Mouse (Mus musculus) CH12.LX (cell line): ENCODE measurements at regions not wholly inside any gene's neighbourhood (a gene's known extent, or its start where the extent isn't known, plus 50 kb on each side); places are given as distances from the start of the nearest gene placed in this dataset.

Experiments
- DNase-seq: peaks from one replicate; pipeline ENCODE4 v3.0.0-alpha.2; 2013; ENCODE audit errors: extremely low read depth
- H3K27ac ChIP-seq: 2 replicates; pipeline ENCODE4 v1.5.1; 2012; ENCODE audit warnings: low read depth, mild to moderate bottlenecking, control low read depth, moderate library complexity; ENCODE audit not compliant: insufficient read depth
- H3K27me3 ChIP-seq: replicated peaks from 2 replicates; pipeline ENCODE3; 2012; ENCODE audit warnings: inconsistent platforms
- H3K36me3 ChIP-seq, 2 experiments: replicated peaks in 1 of 2; 2 replicates each; pipeline versions ENCODE3 to v1.6.1; 2012; ENCODE audit warnings: inconsistent platforms in 1 of 2, low read length in 1 of 2, mild to moderate bottlenecking in 1 of 2, mixed read lengths in 1 of 2, moderate library complexity in 1 of 2; ENCODE audit not compliant: control insufficient read depth in 1 of 2, insufficient read depth in 1 of 2
- H3K4me1 ChIP-seq, 2 experiments: 2 replicates each; pipeline ENCODE4 v1.6.1; 2012; ENCODE audit warnings: inconsistent platforms in 1 of 2, moderate library complexity in 1 of 2; ENCODE audit not compliant: insufficient read depth in 2 of 2, control insufficient read depth in 1 of 2
- H3K4me2 ChIP-seq: 2 replicates; pipeline ENCODE4 v1.6.1; 2012; ENCODE audit warnings: low read depth, mild to moderate bottlenecking, control low read depth; ENCODE audit not compliant: poor library complexity, insufficient read depth, severe bottlenecking
- H3K4me3 ChIP-seq, 3 experiments: fragments of 150-350 bp in 1 of 3; sonication (generic) in 1 of 3; replicated peaks in 1 of 3; 2 replicates each; pipeline versions ENCODE3 to v1.5.1; 2011 to 2012; ENCODE audit warnings: low read depth in 2 of 3, low read length in 2 of 3, mild to moderate bottlenecking in 2 of 3, moderate library complexity in 2 of 3, control low read depth in 1 of 3, improper control_type of control experiment in 1 of 3, inconsistent platforms in 1 of 3, mixed read lengths in 1 of 3; ENCODE audit not compliant: poor library complexity in 1 of 3
- H3K79me2 ChIP-seq: replicated peaks from 2 replicates; pipeline ENCODE4 v1.6.1; 2012; ENCODE audit warnings: mild to moderate bottlenecking, moderate library complexity; ENCODE audit not compliant: control insufficient read depth, poor library complexity, insufficient read depth, severe bottlenecking; ENCODE audit errors: extremely low read depth
- H3K9ac ChIP-seq: 2 replicates; pipeline ENCODE4 v1.6.1; 2012; ENCODE audit warnings: low read depth, mild to moderate bottlenecking, control low read depth, moderate library complexity; ENCODE audit not compliant: insufficient read depth
- H3K9me3 ChIP-seq: replicated peaks from 2 replicates; pipeline ENCODE3; 2012; ENCODE audit warnings: low read length, inconsistent platforms, mixed read lengths
- CHD2 ChIP-seq: IDR thresholded peaks from 2 replicates; pipeline ENCODE4 v1.6.1; 2011; ENCODE audit warnings: low read length, improper control_type of control experiment
- CTCF ChIP-seq, 2 experiments: IDR thresholded peaks in 1 of 2; conservative IDR thresholded peaks in 1 of 2; 2 replicates each; pipeline ENCODE4 v1.5.1; 2011 to 2012; ENCODE audit warnings: low read depth in 2 of 2, low read length in 2 of 2, improper control_type of control experiment in 1 of 2, inconsistent platforms in 1 of 2, mild to moderate bottlenecking in 1 of 2, moderate library complexity in 1 of 2
- ELF1 ChIP-seq: IDR thresholded peaks from 2 replicates; pipeline ENCODE4 v1.6.1; 2014; ENCODE audit warnings: low read depth, mild to moderate bottlenecking, inconsistent platforms, low read length, improper control_type of control experiment
- ETS1 ChIP-seq: conservative IDR thresholded peaks from 2 replicates; pipeline ENCODE4 v1.6.1; 2012; ENCODE audit warnings: low read depth, mild to moderate bottlenecking, inconsistent platforms, low read length, improper control_type of control experiment, moderate library complexity
- IRF4 ChIP-seq: IDR thresholded peaks from 2 replicates; pipeline ENCODE4 v1.6.1; 2014; ENCODE audit warnings: low read depth, mild to moderate bottlenecking, inconsistent platforms, low read length, improper control_type of control experiment
- JUN ChIP-seq: IDR thresholded peaks from 2 replicates; pipeline ENCODE4 v1.6.1; 2011; ENCODE audit warnings: low read depth, mild to moderate bottlenecking, low read length, improper control_type of control experiment, moderate library complexity; ENCODE audit not compliant: insufficient read depth
- KAT2A ChIP-seq: IDR thresholded peaks from 2 replicates; pipeline ENCODE4 v1.6.1; 2012; ENCODE audit warnings: low read length, improper control_type of control experiment, inconsistent platforms; ENCODE audit not compliant: insufficient replicate concordance
- MAZ ChIP-seq: IDR thresholded peaks from 2 replicates; pipeline ENCODE4 v1.6.1; 2012; ENCODE audit warnings: low read depth, mild to moderate bottlenecking, inconsistent platforms, low read length, improper control_type of control experiment, moderate library complexity
- MEF2A ChIP-seq: IDR thresholded peaks from 2 replicates; pipeline ENCODE4 v1.6.1; 2014; ENCODE audit warnings: low read depth, mild to moderate bottlenecking, inconsistent platforms, low read length, improper control_type of control experiment, borderline replicate concordance
- MXI1 ChIP-seq: IDR thresholded peaks from 2 replicates; pipeline ENCODE4 v1.6.1; 2011; ENCODE audit warnings: mild to moderate bottlenecking, low read depth, low read length, improper control_type of control experiment
- PAX5 ChIP-seq: IDR thresholded peaks from 2 replicates; pipeline ENCODE4 v1.6.1; 2012; ENCODE audit warnings: low read length, inconsistent platforms, mixed read lengths
- POLR2A ChIP-seq: IDR thresholded peaks from 2 replicates; pipeline ENCODE4 v1.6.1; 2011; ENCODE audit warnings: low read depth, mild to moderate bottlenecking, improper control_type of control experiment, low read length
- RCOR1 ChIP-seq: conservative IDR thresholded peaks from 2 replicates; pipeline ENCODE4 v1.6.1; 2012; ENCODE audit warnings: low read depth, mild to moderate bottlenecking, inconsistent platforms, low read length, improper control_type of control experiment
- TCF12 ChIP-seq: IDR thresholded peaks from 2 replicates; pipeline ENCODE4 v1.6.1; 2014; ENCODE audit warnings: low read depth, mild to moderate bottlenecking, inconsistent platforms, low read length, improper control_type of control experiment
- UBTF ChIP-seq: IDR thresholded peaks from 2 replicates; pipeline ENCODE4 v1.6.1; 2012; ENCODE audit warnings: low read depth, mild to moderate bottlenecking, inconsistent platforms, low read length, improper control_type of control experiment, moderate library complexity
- USF1 ChIP-seq: IDR thresholded peaks from 2 replicates; pipeline ENCODE4 v1.6.1; 2014; ENCODE audit warnings: low read depth, mild to moderate bottlenecking, inconsistent platforms, low read length, improper control_type of control experiment
- USF2 ChIP-seq: conservative IDR thresholded peaks from 2 replicates; pipeline ENCODE4 v1.6.1; 2011; ENCODE audit warnings: low read depth, low read length, improper control_type of control experiment
- ZC3H11A ChIP-seq: IDR thresholded peaks from 2 replicates; pipeline ENCODE4 v1.6.1; 2012; ENCODE audit warnings: low read depth, mild to moderate bottlenecking, inconsistent platforms, low read length, improper control_type of control experiment
- dilution Hi-C: fragments of 300-500 bp; cut with MboI; formaldehyde crosslinking; loops from 2 replicates; pipeline ENCODE4 v1.14.3; 2020; ENCODE audit warnings: low sequenced_read_pairs; ENCODE audit not compliant: extremely low pct_unique_long_range_greater_than_20kb, extremely low pct_ligation_motif_present
- in situ Hi-C: fragments of 300-500 bp; cut with MboI; formaldehyde crosslinking; loops from 3 replicates; pipeline ENCODE4 v1.14.3; 2019; ENCODE audit warnings: low sequenced_read_pairs, low pct_ligation_motif_present, low pct_unique_long_range_greater_than_20kb, mixed read lengths

- Histone ChIP-seq H3K79me2 (no peaks in the 10 kb centered on the region), H3K36me3 (no peaks in the 10 kb centered on the region), H3K27ac (no peak overlapping the region), H3K4me1 (peaks cover 5 to 29% of the 10 kb centered on the region in 2 experiments), H3K4me2 (no peak overlapping the region), H3K9me3 (no peaks in the 10 kb centered on the region), H3K4me3 (no peak overlapping the region), H3K9ac (no peak overlapping the region), H3K27me3 (peaks cover 80% of the 10 kb centered on the region)
- dilution Hi-C loops: no loop called here
- in situ Hi-C loops: no loop called here
- DNase-seq: no peak
- TF ChIP-seq ZC3H11A: no peak
- no peak for TF ChIP-seq USF2
- TF ChIP-seq TCF12: no peak
- no peak for TF ChIP-seq RCOR1
- TF ChIP-seq CHD2: no peak
- TF ChIP-seq POLR2A: no peak
- TF ChIP-seq CTCF (conservative IDR thresholded peaks at IDR 0.05 in 1 of 2, IDR thresholded peaks at IDR 0.05 in 1 of 2; ENCODE audit: low read depth in 2 of 2, low read length in 2 of 2): no peak
- TF ChIP-seq MEF2A: no peak
- no peak for TF ChIP-seq IRF4
- no peak for TF ChIP-seq JUN
- TF ChIP-seq UBTF: no peak
- no peak for TF ChIP-seq MXI1
Measured at GRCm38 (mm10) chr13:54309354-54309753, 61.8 kb upstream of the Cplx2 start.

- no peak overlapping the region for H3K4me3 ChIP-seq
- no peaks in the 10 kb centered on the region for H3K9me3 ChIP-seq
- H3K4me2 ChIP-seq: no peak overlapping the region
- no peak for TF ChIP-seq USF1
- TF ChIP-seq TCF12: no peak
- TF ChIP-seq ELF1: no peak
- TF ChIP-seq ZC3H11A: no peak
- TF ChIP-seq IRF4: no peak
- no peak for TF ChIP-seq ETS1
- TF ChIP-seq MAZ: no peak
- no peak for TF ChIP-seq PAX5
- no peak for TF ChIP-seq UBTF
- no peak for TF ChIP-seq KAT2A
- no peak for TF ChIP-seq MXI1
- dilution Hi-C loops: no loop called here
- H3K9ac ChIP-seq: no peak overlapping the region
- no peak overlapping the region for H3K27ac ChIP-seq
- H3K36me3 ChIP-seq: no peaks in the 10 kb centered on the region
- no peak for DNase-seq
- H3K79me2 ChIP-seq: no peaks in the 10 kb centered on the region
- in situ Hi-C loops: no loop called here
- H3K27me3 ChIP-seq: peaks cover 80% of the 10 kb centered on the region
- H3K4me1 ChIP-seq: peaks cover 5 to 29% of the 10 kb centered on the region in 2 experiments
Measured at GRCm38 (mm10) chr13:54310144-54310543, 61.0 kb upstream of the Cplx2 start.
